Mouse (Mus musculus) hindlimb bud, embryonic 11.5 days (tissue): Measurements from ENCODE around the gene Pltp.
"Not testable (repeated sequence)": the region's sequence is repeated elsewhere in the genome, so short reads cannot be mapped to it uniquely, and the experiment has no call there.

Source experiments
- DNase-seq: peaks from one replicate; pipeline ENCODE4 v3.0.0-alpha.2; 2012; ENCODE audit warnings: low read depth, low spot score; ENCODE audit errors: extremely low spot score

The Pltp gene

GRCm38 (mm10) chr2:164813557-164813956 lies 44.0 kb downstream of the Pltp start:
- DNase-seq = no peak

- no peak for DNase-seq
Observed at GRCm38 (mm10) chr2:164806614-164807013, 50.9 kb downstream of the Pltp start.

GRCm38 (mm10) chr2:164805332-164805718 lies 52.2 kb downstream of the Pltp start:
- DNase-seq = no peak

GRCm38 (mm10) chr2:164804533-164805331 lies 52.8 kb downstream of the Pltp start, which contains the start of the genes Acot8 and Zswim3:
Gene Acot8 (minus strand): TSS chr2:164804882.
Gene Zswim3 (plus strand): TSS chr2:164805098.
- peak; percentile 99 for DNase-seq

- DNase-seq = no peak
Observed at GRCm38 (mm10) chr2:164803921-164804313, 53.6 kb downstream of the Pltp start.

- DNase-seq = no peak
Observed at GRCm38 (mm10) chr2:164803201-164803920, 54.1 kb downstream of the Pltp start.

- no peak for DNase-seq
Observed at GRCm38 (mm10) chr2:164800252-164801004, 57.1 kb downstream of the Pltp start.

- DNase-seq = not testable (repeated sequence)
Observed at GRCm38 (mm10) chr2:164798554-164798953, 59.0 kb downstream of the Pltp start.

GRCm38 (mm10) chr2:164795868-164796267 lies 61.6 kb downstream of the Pltp start:
- no peak for DNase-seq

- DNase-seq = peak; percentile 70
Observed at GRCm38 (mm10) chr2:164794293-164794692, 63.2 kb downstream of the Pltp start.

- DNase-seq = no peak
Observed at GRCm38 (mm10) chr2:164793772-164794171, 63.7 kb downstream of the Pltp start.

GRCm38 (mm10) chr2:164793236-164793635 lies 64.3 kb downstream of the Pltp start:
- DNase-seq = no peak

GRCm38 (mm10) chr2:164792400-164793190 lies 64.9 kb downstream of the Pltp start:
- no peak for DNase-seq

- no peak for DNase-seq
Observed at GRCm38 (mm10) chr2:164791841-164792261, 65.7 kb downstream of the Pltp start.

- no peak for DNase-seq
Observed at GRCm38 (mm10) chr2:164790451-164790850, 67.1 kb downstream of the Pltp start.
